Mouse (Mus musculus) limb, embryonic 14.5 days (tissue): ENCODE measurements at regions not wholly inside any gene's neighbourhood (a gene's known extent, or its start where the extent isn't known, plus 50 kb on each side); places are given as distances from the start of the nearest gene placed in this dataset.

Experiments used
- ATAC-seq: fragments of 200-750 bp; cut with Nextera tagmentation; 2 replicates; pipeline ENCODE4 v1.8.0; 2017; ENCODE audit warnings: low read depth, moderate number of reproducible peaks, moderate TSS enrichment; ENCODE audit not compliant: low FRiP score
- DNase-seq: peaks from one replicate; pipeline ENCODE4 v3.0.0-alpha.2; 2015; ENCODE audit warnings: low spot score
- H3K27ac ChIP-seq: fragments of 300-500 bp; sonication (generic); replicated peaks from 2 replicates; pipeline ENCODE4 v1.5.1; 2014; ENCODE audit warnings: low read depth, mild to moderate bottlenecking, low read length, moderate library complexity, mixed read lengths
- H3K27me3 ChIP-seq: fragments of 300-500 bp; sonication (generic); 2 replicates; pipeline ENCODE4 v1.6.1; 2014; ENCODE audit warnings: low read length, mixed read lengths; ENCODE audit not compliant: control insufficient read depth, insufficient read depth
- H3K36me3 ChIP-seq: fragments of 300-500 bp; sonication (generic); 2 replicates; pipeline ENCODE4 v1.6.1; 2014; ENCODE audit warnings: mild to moderate bottlenecking, low read length, moderate library complexity, mixed read lengths; ENCODE audit not compliant: control insufficient read depth, insufficient read depth
- H3K4me1 ChIP-seq: fragments of 300-500 bp; sonication (generic); 2 replicates; pipeline ENCODE4 v1.6.1; 2014; ENCODE audit warnings: antibody characterized with exemption, low read length, mixed read lengths; ENCODE audit not compliant: control insufficient read depth, insufficient read depth
- H3K4me2 ChIP-seq: fragments of 300-500 bp; sonication (generic); replicated peaks from 2 replicates; pipeline ENCODE4 v1.6.1; 2014; ENCODE audit warnings: low read depth, mild to moderate bottlenecking, low read length, moderate library complexity; ENCODE audit not compliant: severe bottlenecking
- H3K4me3 ChIP-seq: fragments of 300-500 bp; sonication (generic); replicated peaks from 2 replicates; pipeline ENCODE4 v1.5.1; 2014; ENCODE audit warnings: low read length
- H3K9ac ChIP-seq: fragments of 300-500 bp; sonication (generic); 2 replicates; pipeline ENCODE4 v1.6.1; 2014; ENCODE audit warnings: mild to moderate bottlenecking, low read depth, low read length, moderate library complexity; ENCODE audit not compliant: severe bottlenecking
- H3K9me3 ChIP-seq: fragments of 300-500 bp; sonication (generic); 2 replicates; pipeline ENCODE4 v1.6.1; 2016; ENCODE audit warnings: low read length; ENCODE audit not compliant: control insufficient read depth
- POLR2A ChIP-seq: fragments of 200-500 bp; IDR thresholded peaks from 2 replicates; pipeline ENCODE4 v1.8.0; 2012; ENCODE audit warnings: inconsistent platforms, mild to moderate bottlenecking, moderate library complexity, borderline replicate concordance; ENCODE audit not compliant: insufficient read depth, insufficient read length; ENCODE audit errors: extremely low read depth
- WGBS: fragments of 180-500 bp; shearing (Covaris S2); extraction: QIAGEN DNeasy Blood & Tissue Kit; methylation state at CpG from one replicate; pipeline ENCODE4 v1.1.7; 2014; 5-methylcytosine and 5-hydroxymethylcytosine counted together

DNA sequence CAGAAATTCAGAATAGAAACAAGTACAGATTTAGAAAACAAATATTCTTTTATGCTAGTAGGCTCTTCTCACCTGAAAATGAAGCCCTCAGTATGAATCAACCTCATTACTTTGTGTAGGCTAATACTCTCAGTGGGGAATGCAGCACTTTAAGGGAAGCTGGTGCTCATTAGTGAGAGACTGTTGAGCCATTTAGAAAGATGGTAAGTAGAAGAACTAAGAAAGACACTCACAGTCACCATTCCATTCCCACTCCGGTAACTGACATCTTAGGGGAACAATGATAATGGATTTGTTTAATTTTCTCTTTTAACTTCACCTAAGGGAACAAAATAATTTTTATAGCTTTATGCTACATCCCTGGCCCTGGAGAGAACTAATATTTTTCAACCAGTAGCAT, 648.0 kb upstream of the Nova1 start:
- no peak overlapping the region for H3K27ac ChIP-seq
- H3K9me3 ChIP-seq, result no peaks in the 10 kb centered on the region
- no peak overlapping the region for H3K9ac ChIP-seq
- no peaks in the 10 kb centered on the region for H3K27me3 ChIP-seq
- no peak for TF ChIP-seq POLR2A
- WGBS, result 75% methylated on average over 1 of the region's 1 CpGs
- DNase-seq (no peak), ATAC-seq (no peak)
- no peak overlapping the region for H3K4me3 ChIP-seq
- no peaks in the 10 kb centered on the region for H3K36me3 ChIP-seq
- no peak overlapping the region for H3K4me2 ChIP-seq
- H3K4me1 ChIP-seq, result no peaks in the 10 kb centered on the region

GRCm38 (mm10) chr12:47465924-47466323, 647.2 kb upstream of the Nova1 start:
- H3K4me3 ChIP-seq, result no peak overlapping the region
- H3K4me2 ChIP-seq, result no peak overlapping the region
- H3K9ac ChIP-seq, result no peak overlapping the region
- H3K27ac ChIP-seq, result no peak overlapping the region
- no peaks in the 10 kb centered on the region for H3K4me1 ChIP-seq
- no peak for TF ChIP-seq POLR2A
- H3K36me3 ChIP-seq, result no peaks in the 10 kb centered on the region
- ATAC-seq, result no peak
- H3K27me3 ChIP-seq, result no peaks in the 10 kb centered on the region
- no peaks in the 10 kb centered on the region for H3K9me3 ChIP-seq
- WGBS, result 64% methylated on average over 5 of the region's 5 CpGs
- DNase-seq, result no peak

- Histone ChIP-seq H3K27ac (no peak overlapping the region), H3K9me3 (no peaks in the 10 kb centered on the region), H3K36me3 (no peaks in the 10 kb centered on the region), H3K9ac (no peak overlapping the region), H3K4me1 (no peaks in the 10 kb centered on the region), H3K4me2 (no peak overlapping the region), H3K4me3 (no peak overlapping the region), H3K27me3 (no peaks in the 10 kb centered on the region)
- ATAC-seq, result no peak
- DNase-seq, result no peak
- WGBS, result 46% methylated on average over 1 of the region's 1 CpGs
- TF ChIP-seq POLR2A, result no peak
Observed at GRCm38 (mm10) chr12:47431669-47432068, 612.9 kb upstream of the Nova1 start.

- no peak for TF ChIP-seq POLR2A
- no peak overlapping the region for H3K4me2 ChIP-seq
- H3K27me3 ChIP-seq, result no peaks in the 10 kb centered on the region
- H3K4me1 ChIP-seq, result no peaks in the 10 kb centered on the region
- ATAC-seq (no peak), DNase-seq (no peak)
- H3K27ac ChIP-seq, result no peak overlapping the region
- WGBS, result 77% methylated on average over 4 of the region's 4 CpGs
- H3K9ac ChIP-seq, result no peak overlapping the region
- H3K9me3 ChIP-seq, result no peaks in the 10 kb centered on the region
- H3K4me3 ChIP-seq, result no peak overlapping the region
- no peaks in the 10 kb centered on the region for H3K36me3 ChIP-seq
Observed at GRCm38 (mm10) chr12:47412251-47412650, 593.5 kb upstream of the Nova1 start.

DNA sequence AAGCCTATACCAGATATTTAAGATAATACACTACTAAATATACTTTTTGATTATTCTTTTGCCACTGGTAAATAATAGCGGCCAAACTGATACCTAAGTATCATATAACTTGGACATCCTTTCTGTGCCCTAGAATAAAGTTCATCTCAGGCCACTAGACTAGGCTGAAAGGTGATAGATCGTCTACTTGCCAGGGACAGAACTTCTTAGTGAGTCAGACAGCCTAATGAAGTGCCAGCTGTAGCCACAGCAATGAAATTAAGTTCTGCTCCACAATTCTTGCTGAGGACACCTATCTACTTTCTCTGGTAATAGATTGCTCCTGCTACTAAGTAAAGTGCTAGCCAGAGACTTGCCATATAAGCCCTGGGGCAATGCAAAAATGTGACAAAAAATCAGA, 587.8 kb upstream of the Nova1 start:
- no peak for TF ChIP-seq POLR2A
- Histone ChIP-seq H3K36me3 (no peaks in the 10 kb centered on the region), H3K4me1 (no peaks in the 10 kb centered on the region), H3K9ac (no peak overlapping the region), H3K4me2 (no peak overlapping the region), H3K9me3 (no peaks in the 10 kb centered on the region), H3K4me3 (no peak overlapping the region), H3K27me3 (no peaks in the 10 kb centered on the region), H3K27ac (no peak overlapping the region)
- ATAC-seq (no peak), DNase-seq (no peak)
- 79% methylated on average over 2 of the region's 2 CpGs for WGBS

DNA sequence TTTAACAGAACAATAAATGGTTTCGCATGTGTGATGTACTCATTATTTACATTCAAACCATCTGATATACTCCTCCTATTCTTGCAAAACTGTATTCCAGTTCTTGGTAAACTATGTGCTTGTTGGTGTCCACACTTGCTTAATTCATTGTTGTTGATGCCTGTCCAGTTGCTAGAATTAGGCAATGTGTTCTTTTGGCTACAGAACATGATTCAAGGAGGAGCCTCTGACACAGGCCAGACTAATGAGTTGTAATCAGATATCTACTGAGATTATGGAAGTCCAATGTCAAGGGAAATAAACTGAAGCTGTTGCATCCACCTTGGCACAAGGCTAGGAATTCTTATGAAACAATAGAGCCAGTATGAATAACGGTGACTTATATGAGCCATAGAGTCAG, 587.4 kb upstream of the Nova1 start:
- Histone ChIP-seq H3K4me3 (no peak overlapping the region), H3K36me3 (no peaks in the 10 kb centered on the region), H3K4me2 (no peak overlapping the region), H3K27ac (no peak overlapping the region), H3K4me1 (no peaks in the 10 kb centered on the region), H3K9me3 (no peaks in the 10 kb centered on the region), H3K9ac (no peak overlapping the region), H3K27me3 (no peaks in the 10 kb centered on the region)
- 92% methylated on average over 2 of the region's 2 CpGs for whole genome bisulfite sequencing
- TF ChIP-seq POLR2A, result no peak
- ATAC-seq (no peak), DNase-seq (no peak)
